Mouse (Mus musculus): Measurements from ENCODE around the gene St6galnac3.
"Not testable (repeated sequence)": the region's sequence is repeated elsewhere in the genome, so short reads cannot be mapped to it uniquely, and the experiment has no call there.

GRCm38 (mm10) chr3:153391451-153391850, 333.5 kb downstream of the St6galnac3 start:
- not testable (repeated sequence) for TF ChIP-seq CTCF (IDR thresholded peaks at IDR 0.05; ENCODE audit: borderline replicate concordance, extremely low read depth, insufficient read depth, insufficient read length); POLR2A (IDR thresholded peaks at IDR 0.05; ENCODE audit: borderline replicate concordance, extremely low read depth, insufficient read depth, insufficient read length, poor library complexity, severe bottlenecking)
